Mouse (Mus musculus) cerebellum, adult 2 months (tissue): ENCODE results near the gene Pank1.

ENCODE experiments used
- CTCF ChIP-seq: fragments of 200-500 bp; IDR thresholded peaks from 2 replicates; pipeline ENCODE4 v1.5.1; 2011; ENCODE audit warnings: low read depth, mild to moderate bottlenecking, control low read depth, low read length, moderate library complexity, borderline replicate concordance; ENCODE audit not compliant: insufficient read depth
- POLR2A ChIP-seq: fragments of 200-500 bp; IDR thresholded peaks from 2 replicates; pipeline ENCODE4 v1.6.1; 2011; ENCODE audit warnings: low read length, control low read depth, borderline replicate concordance; ENCODE audit not compliant: insufficient read depth

DNA sequence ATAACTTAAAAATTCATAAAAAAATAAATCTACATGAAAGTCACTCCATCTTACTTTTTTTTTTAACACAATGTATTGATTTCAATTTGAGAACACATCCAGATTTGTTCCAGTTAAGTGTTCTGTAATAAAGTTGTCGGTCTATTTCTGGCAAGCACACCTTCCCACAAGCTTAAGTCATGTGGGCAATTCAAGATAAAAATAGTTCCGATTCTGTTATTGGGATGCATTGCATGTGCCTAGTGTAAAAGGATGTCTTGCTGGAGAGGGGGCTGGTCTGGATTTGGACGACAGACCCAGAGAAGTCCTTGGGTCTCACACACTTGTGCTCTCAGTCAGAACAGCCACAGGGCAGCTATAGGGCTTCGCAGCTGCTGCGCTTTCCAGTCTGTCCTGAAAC lies 27.5 kb upstream of the Pank1 start:
- TF ChIP-seq CTCF: no peak
- no peak for TF ChIP-seq POLR2A
